Mouse (Mus musculus) embryonic facial prominence, embryonic 15.5 days (tissue): Measurements from ENCODE around the gene Cpne5. TPM values are rescaled to one million over a fixed set of nuclear protein-coding genes. Genes with fewer than 3 reads are reported as not detected.
"Not testable (repeated sequence)": the region's sequence is repeated elsewhere in the genome, so short reads cannot be mapped to it uniquely, and the experiment has no call there.

ENCODE experiments used
- ATAC-seq: fragments of 200-750 bp; cut with Nextera tagmentation; 2 replicates; pipeline ENCODE4 v1.8.0; 2017; ENCODE audit warnings: low read depth, moderate TSS enrichment; ENCODE audit not compliant: insufficient number of reproducible peaks, low FRiP score, low TSS enrichment
- H3K27ac ChIP-seq: fragments of 300-500 bp; sonication (generic); replicated peaks from 2 replicates; pipeline ENCODE4 v1.5.1; 2015; ENCODE audit warnings: mild to moderate bottlenecking, inconsistent platforms
- H3K27me3 ChIP-seq: fragments of 300-500 bp; sonication (generic); 2 replicates; pipeline ENCODE4 v1.6.1; 2015; ENCODE audit warnings: inconsistent platforms
- H3K36me3 ChIP-seq: fragments of 300-500 bp; sonication (generic); 2 replicates; pipeline ENCODE4 v1.6.1; 2015; ENCODE audit warnings: mild to moderate bottlenecking, inconsistent platforms
- H3K4me1 ChIP-seq: fragments of 300-500 bp; sonication (generic); 2 replicates; pipeline ENCODE4 v1.6.1; 2015; ENCODE audit warnings: inconsistent platforms
- H3K4me2 ChIP-seq: fragments of 300-500 bp; sonication (generic); replicated peaks from 2 replicates; pipeline ENCODE4 v1.6.1; 2015; ENCODE audit warnings: mild to moderate bottlenecking, inconsistent platforms
- H3K4me3 ChIP-seq: fragments of 300-500 bp; sonication (generic); replicated peaks from 2 replicates; pipeline ENCODE4 v1.5.1; 2015; ENCODE audit warnings: mild to moderate bottlenecking, inconsistent platforms
- H3K9ac ChIP-seq: fragments of 300-500 bp; sonication (generic); 2 replicates; pipeline ENCODE4 v1.6.1; 2015; ENCODE audit warnings: inconsistent platforms
- H3K9me3 ChIP-seq: fragments of 300-500 bp; sonication (generic); replicated peaks from 2 replicates; pipeline ENCODE4 v1.6.1; 2016; ENCODE audit warnings: inconsistent platforms
- WGBS: fragments of 180-500 bp; shearing (Covaris S2); methylation state at CpG from one replicate; pipeline ENCODE4 v1.1.7; 2015; 5-methylcytosine and 5-hydroxymethylcytosine counted together
- polyA plus RNA-seq: library from polyadenylated mRNA; unstranded; fragments of >200 nt; fragmentation: Nextera tagmentation; extraction: Ambion mirVana; gene quantifications from 2 replicates; pipeline ENCODE4 v1.2.1, GENCODE M21; 2015

Cpne5 gene
- polyA plus RNA-seq, 1 experiment from 2014 or later: 27.6 TPM

GRCm38 (mm10) chr17:29129341-29129740, 108.6 kb downstream of the Cpne5 start:
- 57% methylated on average over 5 of the region's 5 CpGs for WGBS
- no peaks in the 10 kb centered on the region for H3K9me3 ChIP-seq
- no peak for ATAC-seq
- no peaks in the 10 kb centered on the region for H3K27me3 ChIP-seq
- no peaks in the 10 kb centered on the region for H3K36me3 ChIP-seq
- H3K4me1 ChIP-seq: peaks cover 17% of the 10 kb centered on the region
- no peak overlapping the region for H3K4me3 ChIP-seq
- no peak overlapping the region for H3K4me2 ChIP-seq
- no peak overlapping the region for H3K9ac ChIP-seq
- H3K27ac ChIP-seq: no peak overlapping the region

DNA sequence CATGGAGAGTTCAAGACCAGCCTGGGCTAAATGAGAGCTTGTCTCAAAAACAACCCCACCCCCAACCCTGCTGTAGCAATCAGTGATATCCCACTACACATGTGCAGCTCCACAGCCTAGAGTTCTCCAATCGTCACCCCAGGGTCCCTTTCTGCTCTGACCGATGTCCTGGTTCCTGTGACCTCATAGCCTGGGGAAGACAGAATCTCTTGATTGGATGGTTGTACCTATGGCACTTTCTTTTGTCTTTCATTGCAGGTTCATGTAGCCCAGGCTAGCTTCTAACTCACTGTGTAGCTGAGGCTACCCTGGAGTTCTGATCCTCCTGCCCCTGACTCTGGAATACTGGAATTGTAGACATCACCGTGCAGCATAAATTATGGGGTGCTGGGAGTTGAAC, 111.4 kb downstream of the Cpne5 start:
- H3K27me3 ChIP-seq: no peaks in the 10 kb centered on the region
- WGBS: 93% methylated on average over 3 of the region's 3 CpGs
- H3K36me3 ChIP-seq: no peaks in the 10 kb centered on the region
- peaks cover 11% of the 10 kb centered on the region; the same call in 1 of the 2 replicates for H3K4me1 ChIP-seq
- H3K27ac ChIP-seq: no peak overlapping the region
- H3K9me3 ChIP-seq: no peaks in the 10 kb centered on the region
- no peak overlapping the region for H3K4me3 ChIP-seq
- no peak overlapping the region for H3K4me2 ChIP-seq
- H3K9ac ChIP-seq: no peak overlapping the region
- ATAC-seq: no peak

DNA sequence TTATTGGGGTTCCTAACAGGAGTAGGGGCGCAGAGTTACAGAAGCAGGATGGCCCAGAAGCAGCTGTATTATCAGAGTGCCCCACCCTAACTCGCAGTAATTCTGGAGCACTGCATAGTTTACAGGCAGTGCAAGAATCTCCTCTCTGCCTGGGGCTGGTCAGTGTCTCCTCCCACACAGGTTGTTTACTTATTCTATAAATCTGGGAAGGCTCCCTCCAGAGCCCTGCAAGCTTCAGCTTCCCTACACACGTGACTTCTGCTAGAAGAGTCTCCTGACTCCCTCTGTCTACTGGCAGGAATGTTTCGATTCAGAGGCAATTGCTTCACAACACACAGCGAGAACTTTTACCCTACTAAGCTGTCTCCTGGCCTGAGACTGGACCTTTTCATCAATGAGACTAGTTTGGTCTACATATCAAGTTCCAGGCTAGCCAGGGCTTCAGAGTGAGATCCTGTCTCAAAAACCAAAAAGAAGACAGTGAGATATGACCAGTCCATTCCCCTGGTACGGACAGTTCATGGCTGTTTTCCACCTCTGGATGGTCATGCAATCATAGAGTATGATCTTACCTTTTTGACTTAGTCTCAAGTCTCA, 114.3 kb downstream of the Cpne5 start:
- H3K9me3 ChIP-seq: no peaks in the 10 kb centered on the region
- no peak overlapping the region for H3K4me3 ChIP-seq
- no peaks in the 10 kb centered on the region for H3K36me3 ChIP-seq
- 58% methylated on average over 6 of the region's 6 CpGs for WGBS
- no peak overlapping the region for H3K9ac ChIP-seq
- peak; percentile 57; the same call in 1 of the 2 replicates for ATAC-seq
- H3K27me3 ChIP-seq: no peaks in the 10 kb centered on the region
- H3K4me2 ChIP-seq: no peak overlapping the region
- H3K27ac ChIP-seq: no peak overlapping the region
- H3K4me1 ChIP-seq: peaks cover 6% of the 10 kb centered on the region; the same call in 1 of the 2 replicates

GRCm38 (mm10) chr17:29122817-29123216, 115.2 kb downstream of the Cpne5 start:
- Histone ChIP-seq H3K36me3 (no peaks in the 10 kb centered on the region), H3K27me3 (no peaks in the 10 kb centered on the region), H3K9ac (no peak overlapping the region), H3K4me1 (peaks cover 6% of the 10 kb centered on the region; the same call in 1 of the 2 replicates), H3K27ac (no peak overlapping the region), H3K4me3 (no peak overlapping the region), H3K4me2 (no peak overlapping the region), H3K9me3 (no peaks in the 10 kb centered on the region)
- no peak for ATAC-seq
- 61% methylated on average over 6 of the region's 6 CpGs for whole genome bisulfite sequencing

- Histone ChIP-seq H3K9ac (no peak overlapping the region), H3K4me2 (no peak overlapping the region), H3K27ac (no peak overlapping the region), H3K36me3 (no peaks in the 10 kb centered on the region), H3K4me1 (peaks cover 6% of the 10 kb centered on the region; the same call in 1 of the 2 replicates), H3K27me3 (no peaks in the 10 kb centered on the region), H3K4me3 (no peak overlapping the region), H3K9me3 (no peaks in the 10 kb centered on the region)
- ATAC-seq: no peak
- 51% methylated on average over 12 of the region's 12 CpGs for WGBS
Measured at GRCm38 (mm10) chr17:29120666-29121065, 117.3 kb downstream of the Cpne5 start.

DNA sequence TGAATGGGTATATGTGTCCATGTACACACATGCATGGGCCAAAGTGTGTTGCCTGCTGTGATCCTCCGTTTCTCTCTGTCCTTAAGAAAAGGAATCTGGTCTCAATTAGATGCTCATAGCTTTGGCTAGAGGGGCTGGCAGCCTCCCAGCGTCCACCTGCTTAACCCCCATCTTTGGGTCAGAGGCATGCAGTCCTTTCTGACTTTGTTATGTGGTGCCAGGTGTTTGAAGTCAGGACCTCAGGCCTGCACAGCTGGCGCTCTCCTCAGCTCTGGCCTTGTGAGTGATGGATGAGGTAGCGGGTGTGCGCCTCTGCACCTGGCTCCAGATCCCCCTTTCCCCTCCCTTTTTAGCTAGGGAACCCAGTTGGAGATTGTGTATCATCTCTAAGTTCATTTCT, 119.9 kb downstream of the Cpne5 start:
- H3K4me2 ChIP-seq: no peak overlapping the region
- no peaks in the 10 kb centered on the region for H3K9me3 ChIP-seq
- H3K27me3 ChIP-seq: no peaks in the 10 kb centered on the region
- WGBS: 40% methylated on average over 5 of the region's 5 CpGs
- H3K4me1 ChIP-seq: no peaks in the 10 kb centered on the region
- H3K27ac ChIP-seq: no peak overlapping the region
- peak; percentile 59; the same call in 1 of the 2 replicates for ATAC-seq
- H3K9ac ChIP-seq: no peak overlapping the region
- no peaks in the 10 kb centered on the region for H3K36me3 ChIP-seq
- H3K4me3 ChIP-seq: no peak overlapping the region

- Histone ChIP-seq H3K4me1 (no peaks in the 10 kb centered on the region), H3K9ac (no peak overlapping the region), H3K27me3 (no peaks in the 10 kb centered on the region), H3K27ac (no peak overlapping the region), H3K4me3 (no peak overlapping the region), H3K4me2 (no peak overlapping the region), H3K36me3 (no peaks in the 10 kb centered on the region), H3K9me3 (no peaks in the 10 kb centered on the region)
- ATAC-seq: no peak
- 74% methylated on average over 8 of the region's 8 CpGs for WGBS
Measured at GRCm38 (mm10) chr17:29117006-29117648, 120.8 kb downstream of the Cpne5 start.

DNA sequence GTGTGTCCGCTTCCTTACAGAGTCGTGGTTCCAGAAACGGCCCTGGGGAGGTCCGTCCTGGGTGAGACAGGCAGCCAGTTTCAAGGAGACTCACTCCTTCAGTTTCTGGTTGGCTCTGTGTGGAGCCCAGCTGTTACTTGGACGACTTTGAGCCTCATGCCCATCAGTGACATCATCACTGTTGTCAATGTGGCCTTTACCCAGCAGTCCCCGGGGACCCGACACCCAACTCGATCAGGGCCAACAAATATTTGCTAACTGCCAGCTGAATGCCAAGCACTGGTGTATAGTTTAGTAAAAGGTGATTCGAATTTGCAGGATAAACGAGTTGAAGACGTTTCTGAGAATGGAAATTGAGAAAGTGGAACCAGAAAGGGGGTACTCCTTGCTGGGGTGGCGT, 121.9 kb downstream of the Cpne5 start:
- ATAC-seq: no peak
- H3K4me2 ChIP-seq: no peak overlapping the region
- H3K27me3 ChIP-seq: no peaks in the 10 kb centered on the region
- no peak overlapping the region for H3K27ac ChIP-seq
- H3K9ac ChIP-seq: no peak overlapping the region
- H3K36me3 ChIP-seq: no peaks in the 10 kb centered on the region
- no peak overlapping the region for H3K4me3 ChIP-seq
- WGBS: 62% methylated on average over 12 of the region's 12 CpGs
- no peaks in the 10 kb centered on the region for H3K9me3 ChIP-seq
- no peaks in the 10 kb centered on the region for H3K4me1 ChIP-seq

- Histone ChIP-seq H3K4me3 (no peak within 1 kb of the TSS), H3K4me1 (no peaks in the 10 kb centered on the region), H3K9ac (no peak within 1 kb of the TSS), H3K4me2 (no peak within 1 kb of the TSS), H3K27ac (no peak within 1 kb of the TSS), H3K9me3 (no peaks in the 10 kb centered on the region), H3K36me3 (no peaks in the 10 kb centered on the region), H3K27me3 (no peaks in the 10 kb centered on the region)
- ATAC-seq: no peak
- WGBS: 86% methylated on average over 13 of the region's 13 CpGs
Measured at GRCm38 (mm10) chr17:29113591-29114352, 124.2 kb downstream of the Cpne5 start, which contains the start of gene Rab44. Gene Rab44 (plus strand): TSS chr17:29114145.

DNA sequence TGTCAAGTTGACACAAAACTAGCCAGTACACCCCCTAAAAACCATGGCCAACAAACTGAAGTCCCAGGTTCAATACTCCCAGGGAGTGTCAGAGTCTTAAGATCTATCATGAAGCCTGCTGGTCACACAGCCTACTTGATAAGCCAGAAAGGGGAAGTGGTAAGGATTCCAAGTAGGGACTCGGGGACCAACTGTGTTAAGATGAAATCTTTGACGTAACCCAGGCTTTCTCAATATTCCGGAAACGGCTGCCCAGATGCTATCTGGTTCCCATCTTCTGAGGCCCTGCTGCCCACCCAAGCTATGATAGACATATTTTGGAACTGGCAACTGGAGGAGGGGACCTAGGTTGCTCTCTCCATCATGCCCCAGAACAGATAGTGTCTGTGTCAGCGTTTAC, 126.6 kb downstream of the Cpne5 start:
- Histone ChIP-seq H3K27me3 (no peaks in the 10 kb centered on the region), H3K9me3 (no peaks in the 10 kb centered on the region), H3K27ac (no peak overlapping the region), H3K4me1 (no peaks in the 10 kb centered on the region), H3K9ac (no peak overlapping the region), H3K36me3 (no peaks in the 10 kb centered on the region), H3K4me3 (no peak overlapping the region), H3K4me2 (no peak overlapping the region)
- 87% methylated on average over 5 of the region's 5 CpGs for WGBS
- no peak for ATAC-seq

GRCm38 (mm10) chr17:29110356-29110755, 127.6 kb downstream of the Cpne5 start:
- not testable (repeated sequence) for H3K4me3 ChIP-seq, H3K36me3 ChIP-seq, H3K27ac ChIP-seq, H3K4me2 ChIP-seq, H3K9ac ChIP-seq, H3K27me3 ChIP-seq, ATAC-seq, H3K4me1 ChIP-seq, H3K9me3 ChIP-seq
- WGBS: 80% methylated on average over 6 of the region's 6 CpGs
